24 mouse cellular contexts compared by ENCODE assay signal in genomic region chr15:95753031-95753430, GRCm38 (mm10).
"Had no signal": no experiment of that assay in that cellular context is flagged by ENCODE, and none has a peak within 500 bp of the region (broad histone marks: within the 10 kb centered on the region; RNA-seq: fewer than 3 reads in every experiment).

No protein-coding gene starts in this region.

- H3K9me3 ChIP-seq: heart, embryonic 13.5 days; heart, embryonic 15.5 days; hindbrain, embryonic 10.5 days; hindbrain, embryonic 12.5 days; intestine, embryonic 15.5 days; limb, embryonic 10.5 days; limb, embryonic 12.5 days had no signal

- H3K27ac ChIP-seq: gastrocnemius, adult 2 months; heart, embryonic 13.5 days; heart, embryonic 15.5 days; hindbrain, embryonic 10.5 days; hindbrain, embryonic 12.5 days; hindbrain, embryonic 14.5 days; intestine, embryonic 15.5 days; layer of hippocampus, adult 2 months; left cerebral cortex, adult 2 months; limb, embryonic 10.5 days; limb, embryonic 12.5 days had no signal

- H3K4me3 ChIP-seq: gastrocnemius, adult 2 months; heart, embryonic 13.5 days; heart, embryonic 15.5 days; hindbrain, embryonic 10.5 days; hindbrain, embryonic 12.5 days; intestine, embryonic 15.5 days; layer of hippocampus, adult 2 months; left cerebral cortex, adult 2 months; limb, embryonic 10.5 days; limb, embryonic 12.5 days had no signal

- H3K4me1 ChIP-seq: heart, embryonic 15.5 days; hindbrain, embryonic 10.5 days; hindbrain, embryonic 12.5 days; intestine, embryonic 15.5 days; limb, embryonic 10.5 days; limb, embryonic 12.5 days had no signal

- H3K27me3 ChIP-seq: heart, embryonic 13.5 days; heart, embryonic 15.5 days; hindbrain, embryonic 12.5 days; intestine, embryonic 15.5 days; limb, embryonic 12.5 days had no signal

- ATAC-seq: hindbrain, embryonic 16.5 days; inflammation-experienced regulatory T-cells, adult 6 months had no signal

- H3K36me3 ChIP-seq: heart, embryonic 13.5 days; heart, embryonic 15.5 days; hindbrain, embryonic 10.5 days; hindbrain, embryonic 12.5 days; intestine, embryonic 15.5 days; limb, embryonic 10.5 days; limb, embryonic 12.5 days had no signal

- H3K4me2 ChIP-seq: heart, embryonic 11.5 days; heart, embryonic 13.5 days; heart, embryonic 15.5 days; hindbrain, embryonic 12.5 days; hindbrain, embryonic 14.5 days; intestine, embryonic 15.5 days; limb, embryonic 12.5 days; liver, embryonic 11.5 days had no signal

- H3K9ac ChIP-seq: heart, embryonic 13.5 days; heart, embryonic 15.5 days; hindbrain, embryonic 12.5 days; hindbrain, embryonic 14.5 days; intestine, embryonic 15.5 days; limb, embryonic 12.5 days had no signal

- DNase-seq: gastrocnemius, adult 2 months; gastrocnemius, postnatal 10 days; gastrocnemius, postnatal 25 days; heart, adult 18-20 months; heart, postnatal 4 days; kidney, adult 18-20 months; kidney, adult 8-10 months; kidney, postnatal 10 days; kidney, postnatal 25 days; liver had no signal
